Mouse (Mus musculus) testis, adult 2 months (tissue): ENCODE measurements around the gene Mob1b. TPM values are rescaled to one million over a fixed set of nuclear protein-coding genes. Genes with fewer than 3 reads are reported as not detected.

Experiments used
- H3K27ac ChIP-seq: fragments of 200-500 bp; 2 replicates; pipeline ENCODE4 v1.5.1; 2012; ENCODE audit warnings: low read depth, low read length; ENCODE audit not compliant: control insufficient read depth, insufficient read depth
- H3K27me3 ChIP-seq: fragments of 200-500 bp; 2 replicates; pipeline ENCODE4 v1.6.1; 2012; ENCODE audit warnings: mild to moderate bottlenecking, low read length, moderate library complexity; ENCODE audit not compliant: control insufficient read depth, insufficient read depth
- H3K36me3 ChIP-seq: fragments of 200-500 bp; 2 replicates; pipeline ENCODE4 v1.6.1; 2012; ENCODE audit warnings: mild to moderate bottlenecking, low read length; ENCODE audit not compliant: control insufficient read depth, insufficient read depth
- H3K4me1 ChIP-seq: fragments of 200-500 bp; 2 replicates; pipeline ENCODE4 v1.6.1; 2012; ENCODE audit warnings: low read length; ENCODE audit not compliant: control insufficient read depth, insufficient read depth
- H3K4me3 ChIP-seq: fragments of 200-500 bp; 2 replicates; pipeline ENCODE4 v1.5.1; 2012; ENCODE audit warnings: low read depth, mild to moderate bottlenecking, low read length, moderate library complexity, mixed read lengths; ENCODE audit not compliant: control insufficient read depth
- CTCF ChIP-seq: fragments of 200-500 bp; IDR thresholded peaks from 2 replicates; pipeline ENCODE4 v1.5.1; 2012; ENCODE audit warnings: low read depth, mild to moderate bottlenecking, inconsistent platforms, low read length, moderate library complexity; ENCODE audit not compliant: control insufficient read depth, insufficient read depth, insufficient replicate concordance
- POLR2A ChIP-seq: fragments of 200-500 bp; IDR thresholded peaks from 2 replicates; pipeline ENCODE4 v1.6.1; 2012; ENCODE audit warnings: low read depth, mild to moderate bottlenecking, inconsistent platforms, low read length, moderate library complexity; ENCODE audit not compliant: control insufficient read depth
- polyA plus RNA-seq: library from polyadenylated mRNA; depleted of rRNA; stranded (reverse); fragments of >200 nt; gene quantifications from 2 replicates; pipeline ENCODE4 v1.2.3, GENCODE M21; 2012; rRNA removed

Gene Mob1b
- 3.5 and 4.9 TPM in 2 replicates for polyA plus RNA-seq

DNA sequence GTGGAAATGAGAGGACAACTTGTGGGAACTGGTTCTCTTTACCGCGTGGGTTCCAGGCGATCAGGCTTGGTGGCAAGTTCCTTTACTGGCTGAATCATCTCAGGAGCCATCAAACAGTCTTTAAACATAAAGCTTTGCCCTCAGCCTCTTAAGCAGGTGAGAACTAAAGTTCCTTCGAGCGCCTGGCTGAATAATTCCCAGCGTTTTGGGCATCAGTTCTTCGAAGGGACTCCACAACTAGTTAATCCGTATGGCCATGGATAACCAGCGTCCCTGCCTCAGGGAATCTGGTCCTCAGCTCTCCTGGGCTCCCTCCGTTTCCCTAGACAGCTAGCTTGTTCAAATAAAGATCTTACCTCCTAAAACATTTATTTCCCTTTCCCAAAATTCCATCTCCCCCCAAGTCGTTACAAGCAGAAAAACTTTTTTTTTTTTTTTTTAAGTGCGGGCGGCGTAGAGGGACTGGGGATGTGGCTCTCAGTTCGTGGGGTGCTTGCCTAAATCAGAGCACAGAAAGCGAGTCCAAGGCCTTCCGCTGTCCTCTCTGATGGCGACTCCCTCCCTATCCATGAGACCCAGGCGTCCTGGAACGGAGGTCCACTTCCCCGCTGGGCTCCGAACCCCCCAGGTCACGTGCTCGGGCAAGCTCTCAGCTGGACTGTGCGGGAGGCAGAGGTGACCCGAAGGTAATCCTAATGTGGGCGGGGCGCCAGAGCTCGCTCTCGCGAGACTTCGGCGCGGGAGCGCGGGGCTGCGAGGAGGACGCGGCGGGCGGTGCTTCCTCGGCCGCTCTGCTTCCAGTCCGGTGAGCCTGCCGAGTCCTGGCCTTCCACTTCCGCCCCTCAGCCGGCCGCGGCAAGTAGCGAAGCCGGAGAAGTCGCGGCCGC, at the start of gene Mob1b:
Gene Mob1b (plus strand): TSS at position 740 of the 887 bp plus-strand sequence.
- Histone ChIP-seq H3K36me3 (no peaks in the 10 kb centered on the region), H3K27ac (peak within 1 kb of the TSS; percentile 85), H3K4me1 (peaks cover 13% of the 10 kb centered on the region), H3K4me3 (peak within 1 kb of the TSS; percentile 98), H3K27me3 (no peaks in the 10 kb centered on the region)
- TF ChIP-seq POLR2A (peak; percentile 94), CTCF (no peak)

DNA sequence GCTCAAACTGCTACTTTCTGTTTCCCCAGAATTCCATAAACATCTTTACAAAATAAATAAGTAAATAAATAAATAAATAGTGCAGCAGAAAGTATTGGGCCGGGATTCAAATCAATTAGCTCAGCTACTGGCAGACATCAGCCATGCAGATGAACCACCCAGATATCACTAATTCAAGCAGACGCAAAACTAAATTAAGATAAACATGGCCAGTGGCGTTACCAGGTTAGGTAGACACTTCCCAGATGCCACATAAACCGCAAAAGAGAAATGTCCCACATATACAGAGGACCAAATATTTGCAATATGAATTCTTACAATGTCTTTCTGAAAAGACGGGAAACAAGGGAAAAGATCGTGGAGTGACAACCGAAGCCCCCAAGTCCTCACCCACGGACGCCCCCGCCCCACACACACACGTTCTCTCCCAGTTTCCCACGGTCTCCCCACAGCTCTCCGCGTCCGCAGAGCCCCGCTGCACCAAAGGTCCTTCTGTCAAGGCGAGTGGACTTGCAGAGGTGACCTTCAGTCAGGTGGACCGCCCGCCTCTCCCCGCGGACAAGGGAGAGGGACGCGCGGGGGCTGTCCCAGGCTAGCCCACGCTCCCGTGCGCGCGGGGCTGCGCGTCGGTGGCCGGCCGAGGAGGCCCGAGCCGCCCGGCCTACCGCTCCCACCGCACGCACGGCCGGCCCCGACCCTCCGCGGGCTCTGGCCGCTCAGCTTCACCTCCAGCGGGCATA, 45.8 kb upstream of the Mob1b start:
- peaks cover 7% of the 10 kb centered on the region for H3K4me1 ChIP-seq
- H3K27me3 ChIP-seq: no peaks in the 10 kb centered on the region
- no peaks in the 10 kb centered on the region for H3K36me3 ChIP-seq
- H3K4me3 ChIP-seq: peak overlapping the region; percentile 84
- TF ChIP-seq CTCF (no peak), POLR2A (no peak)
- peak overlapping the region; percentile 65 for H3K27ac ChIP-seq

DNA sequence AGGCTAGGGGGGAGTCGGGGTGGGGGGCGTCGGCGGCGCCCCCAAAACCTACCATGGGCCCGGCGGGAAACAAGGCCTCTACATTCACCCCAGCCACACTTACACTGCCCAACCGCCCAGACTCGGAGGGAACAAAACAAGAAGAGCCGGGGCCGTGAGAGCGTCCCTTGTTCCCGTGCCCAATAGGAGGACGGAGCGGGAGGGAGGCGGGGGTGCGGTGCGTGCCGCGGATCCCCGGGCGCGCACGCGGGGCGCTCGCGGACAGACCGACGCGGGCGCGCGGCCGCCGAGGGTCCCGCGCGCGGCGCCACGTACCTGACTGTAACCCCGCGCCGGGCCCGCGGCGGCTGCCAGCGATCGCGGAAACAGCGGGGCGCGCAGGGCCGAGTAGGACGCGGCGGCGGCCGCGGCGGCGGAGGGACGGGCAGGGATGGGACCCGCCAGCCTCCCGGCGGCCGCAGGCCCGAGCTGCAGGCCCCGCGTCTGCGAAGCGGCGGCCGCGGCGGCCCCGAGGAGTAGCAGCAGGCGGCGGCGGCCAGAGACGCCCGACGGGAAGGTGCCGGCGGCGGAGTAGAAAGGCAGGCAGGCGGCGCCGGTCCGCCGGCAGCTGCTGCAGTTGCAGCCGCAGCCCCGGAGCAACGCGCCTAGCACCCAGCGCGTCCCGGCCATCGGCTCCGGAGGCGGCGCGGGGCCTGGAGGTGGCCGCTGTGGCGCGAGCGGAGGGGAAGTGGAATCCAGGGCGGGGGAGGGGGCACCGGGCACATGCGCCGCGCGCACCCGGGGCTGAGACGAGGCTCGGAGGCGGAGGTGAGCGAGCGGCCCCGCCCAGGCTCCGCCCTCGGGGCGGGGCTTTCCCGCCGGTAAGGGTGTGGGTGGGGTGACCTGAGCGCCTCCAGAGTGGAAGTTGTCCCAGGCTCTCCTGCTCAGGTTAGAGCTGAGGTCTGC, 44.9 kb upstream of the Mob1b start, which contains the start of gene Grsf1:
Gene Grsf1 (minus strand): TSS at position 729 of the 945 bp plus-strand sequence.
- H3K27me3 ChIP-seq: no peaks in the 10 kb centered on the region
- TF ChIP-seq POLR2A: peak; percentile 44
- TF ChIP-seq CTCF: no peak
- peaks cover 7% of the 10 kb centered on the region for H3K4me1 ChIP-seq
- H3K36me3 ChIP-seq: no peaks in the 10 kb centered on the region
- peak within 1 kb of the TSS; percentile 65 for H3K27ac ChIP-seq
- peak within 1 kb of the TSS; percentile 84 for H3K4me3 ChIP-seq

DNA sequence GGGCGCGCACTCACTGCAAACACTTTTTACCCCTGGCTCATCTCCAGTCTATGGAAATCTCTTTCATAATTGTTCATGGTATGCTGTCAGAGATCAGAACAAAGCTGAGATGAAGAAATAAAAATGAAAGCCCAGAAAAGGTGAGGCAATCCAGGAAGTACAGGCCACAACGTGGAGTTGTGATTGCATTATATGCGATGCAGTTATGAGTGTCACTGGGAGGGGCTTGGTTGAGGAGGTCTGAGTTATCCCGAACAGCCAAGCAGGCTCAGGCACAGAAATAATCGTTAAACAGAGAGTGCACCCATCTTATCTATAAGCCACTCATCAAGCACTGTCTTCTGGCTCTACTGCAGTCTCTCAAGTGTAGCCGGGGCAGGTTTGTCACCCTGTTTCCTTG, 41.7 kb upstream of the Mob1b start:
- Histone ChIP-seq H3K4me3 (no peak overlapping the region), H3K36me3 (no peaks in the 10 kb centered on the region), H3K27me3 (no peaks in the 10 kb centered on the region), H3K4me1 (peaks cover 7% of the 10 kb centered on the region), H3K27ac (no peak overlapping the region)
- no peak for TF ChIP-seq POLR2A
- TF ChIP-seq CTCF: no peak

DNA sequence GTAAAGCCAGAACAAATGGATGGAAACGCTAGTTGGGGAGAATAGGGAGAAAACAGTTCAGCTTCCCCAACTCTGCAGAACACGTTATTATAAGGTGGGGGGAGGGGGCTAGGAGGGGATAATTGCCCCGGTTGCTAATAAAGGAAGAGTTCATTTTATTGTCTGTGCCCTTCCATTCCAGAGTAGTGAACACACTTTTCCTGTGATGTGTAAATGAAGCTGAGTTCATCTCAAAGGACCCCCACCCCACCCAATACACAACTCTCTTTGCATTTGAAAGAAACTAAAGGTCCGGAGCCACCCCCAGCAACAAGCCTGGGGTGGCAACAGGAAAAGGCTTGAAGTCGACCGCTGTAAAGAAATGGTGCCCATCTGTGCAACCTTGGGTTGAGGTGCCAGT, 41.3 kb upstream of the Mob1b start:
- peaks cover 7% of the 10 kb centered on the region for H3K4me1 ChIP-seq
- no peak for TF ChIP-seq CTCF
- H3K36me3 ChIP-seq: no peaks in the 10 kb centered on the region
- H3K27ac ChIP-seq: no peak overlapping the region
- H3K27me3 ChIP-seq: no peaks in the 10 kb centered on the region
- no peak overlapping the region for H3K4me3 ChIP-seq

DNA sequence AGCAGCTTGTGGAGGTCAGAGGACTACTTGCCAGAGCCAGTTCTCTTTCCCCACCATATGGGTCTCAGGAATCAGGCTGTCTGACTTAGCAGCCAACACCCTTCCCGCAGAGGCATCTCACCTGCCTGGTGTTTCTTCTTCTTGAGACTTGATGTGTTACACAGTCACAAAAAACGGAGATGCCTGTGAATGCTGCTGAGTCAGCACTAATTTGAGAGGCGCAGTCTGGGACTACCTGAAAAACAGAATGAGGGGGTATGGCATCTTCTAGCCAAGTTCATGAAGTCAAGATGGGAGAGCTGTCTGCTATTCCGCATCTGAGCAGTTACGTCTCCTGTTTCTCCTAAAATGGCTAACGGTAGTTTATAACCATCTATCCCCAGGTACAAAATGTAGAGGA, 40.1 kb upstream of the Mob1b start:
- H3K36me3 ChIP-seq: no peaks in the 10 kb centered on the region
- TF ChIP-seq CTCF (no peak), POLR2A (no peak)

More for the DNA sequence above, 40.1 kb upstream of the Mob1b start:
- Histone ChIP-seq H3K4me1 (peaks cover 4% of the 10 kb centered on the region), H3K4me3 (no peak overlapping the region), H3K27me3 (no peaks in the 10 kb centered on the region), H3K27ac (no peak overlapping the region)
